Mouse (Mus musculus): ENCODE results near the gene Lancl3.

DNA sequence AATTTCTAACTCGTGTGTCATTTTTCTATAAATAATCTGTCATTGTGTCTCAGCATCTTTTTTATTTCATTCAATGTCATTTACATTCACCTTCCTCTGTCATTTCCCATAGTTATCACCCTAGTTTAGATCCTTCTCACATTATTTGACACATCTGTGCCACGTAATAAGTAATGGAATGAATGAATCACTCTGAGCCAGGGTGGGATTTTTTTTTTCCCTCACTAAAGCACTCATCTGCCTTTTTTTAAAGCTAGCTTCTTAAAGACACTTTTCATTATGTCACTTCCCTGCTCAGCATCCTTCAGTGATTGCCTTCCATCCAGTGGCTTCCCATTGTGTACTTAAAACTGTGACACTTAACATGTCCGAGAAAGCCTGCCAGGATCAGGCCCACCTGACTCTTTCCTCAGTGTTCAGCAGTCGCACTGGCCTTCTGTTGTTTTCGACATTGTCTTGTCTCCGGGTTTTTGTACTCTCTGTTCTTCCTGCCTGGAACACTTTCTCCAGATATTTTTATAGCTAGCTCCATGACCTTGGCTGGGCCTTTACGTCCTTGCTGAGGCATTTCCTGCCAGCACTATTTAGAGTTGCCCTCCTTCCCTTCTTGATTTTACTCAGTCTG is 3.2 kb downstream of the Lancl3 start:
- TF ChIP-seq CTCF (IDR thresholded peaks at IDR 0.05; ENCODE audit: extremely low read depth, insufficient read depth, insufficient read length, insufficient replicate concordance) = no peak
- TF ChIP-seq POLR2A (IDR thresholded peaks at IDR 0.05; ENCODE audit: low read depth, low read length) = no peak

Measured in spleen, adult 2 months (tissue).